Mouse (Mus musculus) fibroblast of lung, adult 2 months (primary cell): Measurements from ENCODE around the gene Slc41a3.

Source experiments
- DNase-seq: peaks from one replicate; pipeline ENCODE4 v3.0.0-alpha.2; 2011; ENCODE audit warnings: low read depth

The Slc41a3 gene

DNA sequence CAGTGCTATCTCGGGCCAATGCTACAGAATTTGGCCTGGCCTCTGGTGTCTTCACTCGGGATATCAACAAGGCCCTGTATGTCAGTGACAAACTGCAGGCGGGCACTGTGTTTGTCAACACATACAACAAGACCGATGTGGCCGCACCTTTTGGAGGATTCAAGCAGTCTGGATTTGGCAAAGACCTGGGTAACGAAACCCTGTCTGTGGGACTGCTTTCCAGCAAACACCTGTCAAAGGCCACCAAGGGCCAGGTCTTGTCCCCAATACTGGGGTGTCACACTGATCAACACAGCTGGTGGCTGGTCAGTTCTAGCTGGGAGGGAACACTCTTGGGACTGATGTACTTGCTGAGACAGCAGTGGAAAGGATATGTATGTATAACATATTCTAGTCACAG lies 6.3 kb upstream of the Slc41a3 start:
- no peak for DNase-seq

- no peak for DNase-seq
Measured at GRCm38 (mm10) chr6:90600351-90600750, 4.2 kb upstream of the Slc41a3 start.

DNA sequence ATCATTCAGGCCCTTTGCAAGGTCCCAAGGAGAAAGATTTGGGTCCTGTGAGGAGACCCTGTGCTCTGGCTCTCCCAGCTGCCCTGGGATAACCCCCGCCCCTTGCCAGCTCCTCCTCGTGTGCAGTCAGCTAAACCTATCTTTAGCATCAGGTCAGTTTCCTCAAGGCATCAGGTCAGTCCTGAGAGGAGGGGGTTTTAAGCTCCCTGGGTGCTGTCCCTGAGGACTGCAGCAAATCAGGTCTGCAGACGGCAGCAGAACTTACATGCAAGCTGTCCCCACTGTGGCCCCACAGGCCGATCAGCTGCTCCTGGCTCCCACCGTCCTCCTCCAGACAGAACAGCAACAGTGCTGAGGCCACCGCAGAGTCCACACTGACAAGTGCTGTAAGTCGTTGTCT lies 2.8 kb upstream of the Slc41a3 start:
- no peak for DNase-seq

GRCm38 (mm10) chr6:90602304-90602703 lies 2.2 kb upstream of the Slc41a3 start:
- no peak for DNase-seq

GRCm38 (mm10) chr6:90603126-90603525 lies 1.4 kb upstream of the Slc41a3 start:
- no peak for DNase-seq

DNA sequence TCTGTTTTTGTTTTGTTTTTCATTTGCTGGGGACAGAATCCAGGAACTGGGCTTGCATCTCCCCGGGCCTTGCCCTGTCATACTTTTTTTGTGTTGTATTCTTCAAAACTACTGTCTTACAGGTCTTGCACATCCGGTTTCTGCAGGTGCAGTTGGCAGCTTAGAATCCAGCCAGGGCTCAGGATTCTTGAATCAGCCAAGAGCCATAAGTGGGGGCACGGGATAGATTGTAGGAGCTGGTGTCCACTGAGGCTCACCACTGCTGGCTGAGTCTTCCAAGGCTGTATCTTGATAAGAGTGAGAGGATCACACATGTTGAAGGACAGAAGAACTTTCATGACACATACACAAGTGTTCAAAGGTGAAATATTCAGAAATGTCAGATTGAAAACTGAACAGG lies 395 bp upstream of the Slc41a3 start:
- DNase-seq = no peak

GRCm38 (mm10) chr6:90605298-90605665 lies 757 bp downstream of the Slc41a3 start:
- no peak for DNase-seq

DNA sequence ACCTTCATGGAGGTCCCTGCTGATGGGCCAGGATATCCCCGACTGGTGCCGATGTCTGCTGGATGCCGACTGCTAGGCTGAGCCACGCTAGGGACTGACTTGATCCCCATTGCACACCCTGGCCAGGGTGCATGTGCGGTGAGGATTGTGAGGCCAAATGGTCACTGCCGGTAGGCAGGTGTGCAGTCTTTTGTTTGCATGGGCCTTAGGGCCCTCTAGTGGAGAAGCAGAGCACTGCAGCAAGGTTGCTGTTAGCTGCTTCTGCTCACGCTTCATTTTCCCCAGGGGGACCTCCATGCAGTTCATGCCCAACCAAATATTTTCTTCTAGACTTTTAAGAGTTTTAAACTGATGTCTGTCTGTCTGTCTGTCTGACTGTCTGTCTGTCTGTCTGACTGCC lies 2.0 kb downstream of the Slc41a3 start:
- peak; percentile 35 for DNase-seq

- DNase-seq = no peak
Measured at GRCm38 (mm10) chr6:90607196-90607595, 2.7 kb downstream of the Slc41a3 start.

DNA sequence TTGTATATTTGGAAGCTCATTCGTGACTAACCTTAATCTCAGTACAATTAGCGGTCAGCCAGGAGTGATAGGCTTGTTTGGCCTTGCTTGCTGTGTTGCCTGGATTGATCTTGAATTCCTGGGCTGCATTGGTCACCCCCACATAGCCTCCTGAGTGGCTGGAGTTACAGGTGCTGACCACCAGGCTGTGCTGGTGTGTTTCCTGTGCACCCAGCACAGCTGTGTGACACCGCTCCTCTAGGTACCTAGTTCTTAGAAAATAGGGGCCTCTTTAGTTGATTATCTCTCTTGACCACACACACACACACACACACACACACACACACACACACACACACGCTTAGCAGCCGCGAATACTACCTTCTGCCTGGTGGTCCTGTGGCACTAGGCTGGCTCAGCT lies 3.7 kb downstream of the Slc41a3 start:
- no peak for DNase-seq

- no peak for DNase-seq
Measured at GRCm38 (mm10) chr6:90610248-90610647, 5.7 kb downstream of the Slc41a3 start.

- DNase-seq = no peak
Measured at GRCm38 (mm10) chr6:90613277-90613676, 8.8 kb downstream of the Slc41a3 start.

DNA sequence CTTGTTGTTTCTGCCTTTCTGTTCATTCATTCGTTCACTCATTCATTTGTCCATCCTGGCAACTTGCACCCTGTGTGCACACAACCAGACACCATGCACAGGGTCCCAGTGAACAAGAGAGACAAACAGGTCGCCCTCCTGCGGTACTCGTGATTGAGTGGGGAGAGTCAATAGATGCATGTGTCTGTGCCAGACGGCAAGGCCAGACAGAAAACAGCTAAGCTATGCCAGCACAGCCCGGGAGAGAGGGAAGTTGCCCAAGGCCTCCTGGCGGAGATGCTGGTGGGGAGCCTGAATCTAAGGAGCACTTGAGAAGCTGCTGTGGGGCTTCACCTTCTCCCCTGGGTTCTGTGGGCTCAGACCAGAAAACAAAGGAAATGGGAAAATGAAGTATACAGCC lies 10.8 kb downstream of the Slc41a3 start:
- DNase-seq = no peak

DNA sequence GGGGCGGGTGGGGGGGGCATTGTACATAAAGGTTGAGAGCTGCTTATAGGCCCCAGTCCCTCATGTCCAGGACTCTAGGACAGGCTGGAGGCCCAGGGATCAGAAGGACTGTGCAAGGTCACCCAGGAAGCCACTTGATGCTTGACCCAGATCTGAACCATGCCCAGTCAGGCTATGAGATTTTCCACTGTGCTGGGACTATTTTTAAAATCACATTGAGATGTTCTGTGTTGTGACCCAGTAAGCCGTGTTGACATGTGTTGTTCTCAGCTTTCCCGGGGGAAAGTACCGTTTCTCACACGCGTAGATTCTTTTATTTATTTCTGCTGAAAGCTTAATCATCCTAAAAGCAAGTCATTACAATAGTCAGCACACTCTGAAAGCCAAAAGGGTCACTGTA lies 11.5 kb downstream of the Slc41a3 start:
- no peak for DNase-seq

DNA sequence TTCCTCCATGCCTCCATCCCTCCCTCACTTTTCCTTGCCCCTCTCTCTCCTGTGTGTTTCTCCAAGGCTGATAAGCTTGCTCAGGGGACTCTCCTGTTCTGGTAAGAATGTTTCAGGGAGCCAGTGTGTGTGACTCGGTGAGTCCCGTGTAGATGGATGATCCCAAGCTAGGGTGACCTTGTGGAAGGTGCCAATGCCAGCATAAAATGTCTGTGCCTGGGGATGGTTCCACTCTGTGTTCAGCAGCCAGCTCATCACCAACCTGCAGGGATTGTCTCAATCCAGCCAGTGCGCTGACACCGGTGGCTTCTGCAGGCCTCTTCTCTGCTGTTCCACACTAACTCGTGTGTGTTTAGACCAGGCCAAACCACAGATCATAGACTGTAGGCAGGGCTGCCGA lies 12.0 kb downstream of the Slc41a3 start:
- no peak for DNase-seq

DNA sequence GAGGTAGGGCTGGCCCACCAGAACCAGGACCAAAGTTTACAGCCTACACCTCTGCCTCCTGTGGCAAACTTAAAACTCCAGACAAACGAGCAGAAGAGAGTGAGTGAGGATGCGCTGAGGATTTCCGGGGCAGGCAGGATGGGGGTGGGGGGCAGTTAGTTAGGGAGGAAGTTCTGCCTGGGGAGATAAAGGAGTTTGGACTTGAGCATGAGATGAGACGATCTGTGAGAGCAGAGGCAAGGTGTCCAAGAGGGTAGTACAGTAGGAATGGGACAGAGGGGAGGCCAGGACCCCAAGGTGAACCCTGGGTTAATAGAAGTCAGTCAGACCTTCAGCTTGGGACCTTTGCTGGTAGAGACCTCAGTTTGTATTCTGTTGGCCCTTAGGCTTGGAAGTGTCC lies 13.7 kb downstream of the Slc41a3 start:
- no peak for DNase-seq

GRCm38 (mm10) chr6:90618821-90619636 lies 14.5 kb downstream of the Slc41a3 start:
- no peak for DNase-seq

DNA sequence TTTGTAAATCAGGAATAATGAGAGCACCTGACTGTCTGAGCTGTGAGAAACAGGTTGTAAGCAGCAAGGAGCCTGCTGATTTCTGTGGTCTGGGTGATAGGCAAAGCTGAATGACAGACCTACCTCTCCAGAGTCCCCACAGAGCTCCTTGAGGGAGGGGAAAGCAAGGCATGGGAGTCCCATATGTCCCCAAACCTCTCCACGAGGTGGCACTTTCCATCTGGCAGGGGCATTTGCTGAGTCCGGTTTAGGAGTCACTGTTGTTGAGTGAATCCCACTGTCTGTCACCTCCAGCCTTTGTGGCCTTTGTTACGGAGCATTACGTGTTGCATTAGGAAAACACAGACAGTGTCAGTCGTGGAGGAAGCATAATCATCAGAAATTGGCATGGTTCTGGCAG lies 15.4 kb downstream of the Slc41a3 start:
- no peak for DNase-seq

GRCm38 (mm10) chr6:90620791-90621583 lies 16.5 kb downstream of the Slc41a3 start:
- DNase-seq = no peak

DNA sequence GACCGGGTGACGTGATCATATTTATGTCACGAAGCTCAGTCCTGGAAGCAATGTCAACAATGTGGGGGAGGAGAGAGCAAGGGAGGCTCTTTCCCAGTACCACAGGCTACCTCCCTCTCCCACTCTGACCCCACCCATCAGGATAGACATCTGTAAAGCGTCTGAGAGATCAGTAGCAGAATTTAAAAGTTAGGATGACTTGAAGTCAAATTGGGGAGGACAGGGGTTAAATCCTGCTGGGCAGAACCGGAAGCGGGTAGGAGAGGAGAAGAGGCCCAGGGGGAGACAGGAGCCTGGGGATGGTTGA lies 17.0 kb downstream of the Slc41a3 start:
- no peak for DNase-seq

GRCm38 (mm10) chr6:90622758-90623455 lies 18.4 kb downstream of the Slc41a3 start:
- DNase-seq = no peak

DNA sequence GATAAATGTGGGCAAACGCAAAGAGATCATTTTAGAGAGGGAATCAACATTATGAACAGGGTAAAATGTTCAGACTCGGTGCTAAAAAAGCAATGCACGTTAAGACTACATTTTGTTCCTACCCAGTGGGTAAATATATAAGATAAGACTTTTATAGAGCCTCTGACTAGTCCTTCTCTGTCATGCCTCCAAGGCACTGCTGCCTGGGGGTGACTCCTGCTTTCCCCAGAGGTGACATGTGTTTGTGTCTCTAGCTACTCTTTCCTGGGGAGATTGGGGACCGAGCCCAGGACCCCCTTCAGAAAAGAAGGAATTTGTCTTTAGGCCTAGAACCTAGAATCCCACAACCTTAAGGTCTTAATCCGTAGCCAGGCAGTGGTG lies 18.9 kb downstream of the Slc41a3 start:
- no peak for DNase-seq

DNA sequence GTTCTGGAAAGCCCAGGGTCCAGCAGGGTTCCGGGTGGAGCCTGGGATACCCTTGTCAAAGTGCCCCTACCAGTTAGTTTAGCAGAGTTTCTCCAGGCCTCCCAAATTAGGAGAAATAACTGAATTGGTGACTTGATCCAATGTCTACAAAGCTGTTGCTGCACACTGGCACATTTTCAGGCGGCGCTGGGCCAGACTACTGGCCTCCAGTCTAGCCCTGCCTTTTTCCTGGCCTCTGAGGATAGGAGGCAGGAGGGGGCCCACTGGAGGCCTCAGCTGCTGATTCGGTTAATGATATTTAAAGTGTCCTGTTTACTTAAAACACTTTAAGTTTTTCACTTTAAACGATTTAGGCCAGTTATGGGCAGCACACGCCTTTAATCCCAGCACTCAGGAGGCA lies 19.7 kb downstream of the Slc41a3 start:
- DNase-seq = peak; percentile 55
